Mouse (Mus musculus): ENCODE data around the gene Hrh2.

Gene Hrh2

DNA sequence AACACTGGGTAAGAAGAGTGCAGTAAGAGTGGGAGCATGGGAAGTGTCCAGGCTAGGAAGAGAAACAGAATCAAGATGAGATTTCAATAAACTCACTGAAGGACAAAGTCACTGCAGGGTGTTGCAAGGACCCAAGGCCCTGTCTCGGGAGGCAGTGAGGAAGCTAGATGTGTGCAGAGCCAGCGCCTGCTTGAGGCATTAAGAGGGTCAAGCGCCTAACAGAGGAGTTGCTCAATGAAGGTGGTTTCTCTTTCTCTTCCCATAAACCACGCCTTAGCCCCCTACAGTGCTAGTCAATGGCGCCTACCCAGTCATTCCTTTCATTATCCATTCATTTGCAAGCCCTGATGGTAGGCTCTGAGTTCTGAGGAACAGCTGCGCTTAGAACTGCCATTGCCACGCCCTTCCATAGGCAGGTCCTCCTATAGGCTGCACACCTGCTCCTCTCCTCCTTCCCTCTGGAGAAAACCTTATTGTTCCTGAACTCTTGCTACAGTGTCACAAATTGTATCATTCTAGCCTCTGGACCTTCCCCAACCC lies 23.9 kb downstream of the Hrh2 start:
- no peak for DNase-seq (ENCODE audit: low read depth, low spot score)

DNA sequence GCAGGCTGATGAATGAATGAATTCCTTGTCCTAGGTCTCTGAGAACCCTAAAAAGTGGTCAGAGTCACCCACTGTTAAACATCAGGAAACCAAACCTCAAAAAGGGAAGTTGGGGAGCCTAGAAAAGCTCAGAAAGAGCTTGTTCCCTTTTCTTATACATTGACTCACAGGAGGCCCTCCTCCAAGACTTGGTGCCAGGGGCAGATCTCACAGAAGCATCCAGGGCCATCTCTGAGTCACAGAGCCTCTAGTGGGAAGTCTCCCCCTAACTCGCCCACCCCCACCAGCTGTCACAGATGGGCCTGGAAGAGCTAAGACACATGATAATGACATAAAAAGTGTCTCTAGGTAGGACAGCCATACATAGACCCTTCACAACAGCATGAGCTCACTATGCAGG lies 26.4 kb downstream of the Hrh2 start:
- DNase-seq (ENCODE audit: low read depth, low spot score), result no peak

DNA sequence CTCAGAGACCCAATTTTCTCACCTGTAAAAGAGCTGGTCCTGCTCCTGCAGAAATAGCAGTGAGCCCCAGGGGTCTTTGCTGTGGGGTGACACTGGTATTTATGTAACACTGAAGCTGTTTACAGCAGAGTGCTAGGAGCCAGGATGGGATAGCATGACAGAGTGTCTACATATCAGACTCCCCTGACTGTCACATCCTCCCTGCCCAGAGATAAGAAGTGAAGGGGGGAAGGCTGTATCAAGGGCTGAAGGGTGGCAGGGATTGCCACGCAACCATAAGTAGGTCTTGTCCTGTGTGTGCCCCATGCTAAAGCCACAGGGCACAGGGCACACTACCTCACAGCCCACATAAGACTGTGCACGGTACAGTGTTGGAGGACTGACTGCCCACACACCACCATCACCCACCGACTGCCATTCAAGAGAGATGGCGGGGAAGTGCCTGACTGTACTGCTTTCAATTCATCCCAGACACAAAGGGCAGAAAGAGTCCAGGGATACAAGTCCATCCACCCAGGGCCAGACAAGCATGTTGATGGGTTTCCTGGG lies 29.8 kb downstream of the Hrh2 start:
- DNase-seq (ENCODE audit: low read depth, low spot score), result no peak

DNA sequence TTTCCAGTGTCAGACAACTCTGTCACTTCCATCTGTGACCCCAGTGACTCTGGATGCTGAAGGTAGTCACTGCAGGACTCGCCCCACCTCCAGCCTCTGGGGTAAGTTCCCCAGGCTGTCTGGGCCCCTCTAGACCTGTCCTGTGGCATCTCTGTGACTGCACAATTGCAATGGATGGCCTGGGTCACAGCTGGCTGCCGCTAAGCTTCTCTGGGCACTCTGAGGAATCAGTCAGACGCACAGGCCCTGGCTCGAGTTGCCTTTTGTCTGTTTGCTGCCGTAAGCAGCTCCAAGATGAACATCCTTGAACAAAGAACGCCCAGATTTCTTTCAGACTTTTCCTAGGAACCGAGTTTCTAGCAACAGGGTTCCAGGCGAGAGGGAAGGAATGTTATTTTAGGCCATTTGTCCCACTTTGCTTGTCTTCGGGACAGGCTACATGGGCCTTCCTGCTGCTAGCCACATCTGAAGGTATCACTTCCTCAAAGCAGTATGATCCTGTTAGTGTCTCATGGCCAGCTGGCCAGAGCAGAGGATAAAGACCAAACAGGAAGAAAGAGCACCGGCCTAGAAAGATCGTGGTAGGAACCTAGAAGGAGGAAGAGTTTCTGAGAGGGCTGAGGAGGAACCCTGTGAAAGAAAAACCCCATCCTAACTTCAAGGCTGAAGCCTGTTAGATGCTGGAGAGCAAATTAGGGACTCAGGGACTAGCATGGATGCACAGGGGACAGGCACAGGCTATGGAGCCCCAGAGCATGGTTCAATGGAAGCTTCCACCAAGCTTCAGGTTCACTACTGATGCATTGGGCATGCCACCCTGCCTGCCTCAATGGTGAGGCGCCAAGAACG lies 31.2 kb downstream of the Hrh2 start:
- DNase-seq (ENCODE audit: low read depth, low spot score), result no peak

DNA sequence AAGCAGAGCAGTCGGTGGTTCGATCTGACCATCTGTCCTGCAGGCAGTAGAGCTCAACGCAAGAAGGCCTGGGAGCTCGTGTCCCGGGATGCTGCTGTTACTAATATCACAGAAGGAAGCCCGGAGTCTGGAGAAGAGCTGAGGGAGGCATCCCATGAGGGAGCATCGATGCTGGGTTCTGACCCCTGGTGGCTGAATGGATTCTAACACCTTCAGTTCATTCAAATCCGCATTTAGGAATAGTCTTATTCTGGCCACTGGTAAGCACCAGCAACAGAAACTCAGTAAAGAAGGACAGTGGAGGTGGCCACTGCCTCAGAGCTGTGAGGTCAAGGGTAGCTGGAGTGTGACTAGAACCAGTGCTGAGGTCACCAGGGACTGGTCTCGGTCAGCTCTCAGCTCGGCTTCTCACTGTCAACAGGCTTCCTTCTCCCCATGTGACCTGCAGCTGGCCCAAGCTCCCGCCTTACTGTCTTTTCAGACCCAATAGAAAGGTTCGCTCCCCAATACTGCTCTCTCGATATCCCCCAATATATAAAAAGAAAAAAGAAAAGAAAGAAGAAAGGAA lies 36.1 kb downstream of the Hrh2 start:
- peak; percentile 49 for DNase-seq (ENCODE audit: low read depth, low spot score)

DNA sequence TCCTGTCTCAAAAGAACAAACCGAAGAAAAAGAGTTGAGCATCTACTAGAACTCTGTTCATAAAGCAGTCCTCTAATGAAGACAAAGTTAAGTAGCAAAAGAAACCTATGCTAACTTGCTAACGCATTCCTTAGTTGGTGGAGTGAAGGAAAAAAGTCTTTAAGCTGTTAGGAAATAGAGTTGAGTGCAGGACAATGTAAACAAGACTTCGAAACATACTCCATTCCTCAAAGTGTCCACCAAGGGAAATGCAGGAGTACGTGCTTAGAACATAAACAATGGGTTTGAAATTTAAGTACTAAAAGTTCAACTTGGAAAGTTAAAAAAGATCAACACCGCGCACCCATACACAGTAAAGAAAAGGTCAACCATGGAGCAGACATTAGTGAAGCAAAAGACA lies 38.2 kb downstream of the Hrh2 start:
- DNase-seq (ENCODE audit: low read depth, low spot score), result no peak

DNA sequence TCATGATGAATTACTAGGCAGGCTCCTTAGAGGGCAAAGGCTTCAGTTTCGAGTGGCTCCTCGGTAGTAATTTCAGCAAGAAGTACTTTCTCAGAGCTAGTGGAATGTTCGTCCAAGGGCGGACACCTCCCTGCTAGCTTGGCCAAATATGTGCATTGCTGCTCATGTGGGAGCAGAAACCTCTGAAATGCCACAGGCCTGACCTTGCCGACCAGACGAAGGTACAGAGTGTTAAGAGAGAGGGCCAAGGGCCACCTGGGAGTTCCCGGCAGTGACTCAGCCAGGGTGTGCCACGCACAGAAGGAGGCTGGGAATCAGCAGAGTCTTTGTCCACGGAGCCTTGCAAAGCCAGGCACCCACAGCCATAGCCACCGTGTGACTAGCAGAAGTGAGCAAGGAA lies 39.9 kb downstream of the Hrh2 start:
- DNase-seq (ENCODE audit: low read depth, low spot score), result no peak

DNA sequence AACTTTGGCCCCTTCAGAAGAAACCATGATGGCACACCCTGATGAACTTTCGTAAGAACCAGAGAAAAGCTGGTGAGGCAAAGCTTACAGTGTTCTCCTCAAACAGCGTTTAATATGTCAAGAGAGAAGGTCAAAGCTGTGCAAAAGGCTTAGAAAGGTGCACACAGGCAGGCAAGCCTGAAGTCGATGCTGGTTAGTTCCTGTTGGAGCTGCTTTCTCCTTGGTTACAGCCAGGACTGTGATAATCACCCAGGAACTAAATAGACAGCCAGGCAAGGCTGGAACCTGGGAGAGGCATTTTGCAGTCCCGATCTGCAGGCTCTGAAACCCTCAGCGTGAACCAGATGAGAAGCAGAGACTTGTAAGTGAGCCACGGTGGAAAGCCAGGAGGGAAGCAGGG lies 45.6 kb downstream of the Hrh2 start:
- DNase-seq (ENCODE audit: low read depth, low spot score), result no peak

DNA sequence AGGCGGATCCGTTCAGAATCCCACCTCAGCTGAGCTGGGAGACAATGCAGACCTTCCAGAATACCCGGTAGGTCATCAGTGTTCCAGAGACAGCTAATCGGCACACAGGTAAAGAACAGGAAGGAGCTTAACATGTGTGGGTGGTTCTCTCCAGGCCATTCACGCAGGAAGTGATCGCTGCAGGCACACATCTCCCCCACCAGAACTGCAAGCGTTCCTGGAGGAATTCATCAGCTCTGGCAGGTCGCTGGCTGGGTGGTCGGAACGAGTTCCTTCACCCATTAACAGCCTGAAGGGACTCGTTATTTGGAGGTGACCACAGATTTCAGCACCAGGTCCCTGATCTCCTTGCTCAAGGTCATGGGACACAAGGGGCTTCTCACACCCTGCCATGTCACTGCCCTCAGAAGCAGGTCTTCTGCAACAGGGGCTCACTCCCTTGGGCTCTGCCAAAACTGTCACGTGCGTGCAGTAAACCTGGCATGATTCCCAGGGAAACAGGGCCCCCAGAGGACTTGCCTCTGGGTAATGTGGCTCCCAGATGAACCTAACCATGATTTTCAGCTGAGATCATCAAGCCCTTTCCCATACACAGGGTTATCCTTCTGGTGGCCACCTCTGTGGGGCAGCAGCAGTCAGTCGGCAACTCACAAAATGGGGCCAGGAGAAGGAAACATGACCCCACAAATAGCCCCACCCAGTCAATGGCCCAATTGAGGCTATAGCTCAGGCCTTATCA lies 46.8 kb downstream of the Hrh2 start:
- no peak for DNase-seq (ENCODE audit: low read depth, low spot score)

DNA sequence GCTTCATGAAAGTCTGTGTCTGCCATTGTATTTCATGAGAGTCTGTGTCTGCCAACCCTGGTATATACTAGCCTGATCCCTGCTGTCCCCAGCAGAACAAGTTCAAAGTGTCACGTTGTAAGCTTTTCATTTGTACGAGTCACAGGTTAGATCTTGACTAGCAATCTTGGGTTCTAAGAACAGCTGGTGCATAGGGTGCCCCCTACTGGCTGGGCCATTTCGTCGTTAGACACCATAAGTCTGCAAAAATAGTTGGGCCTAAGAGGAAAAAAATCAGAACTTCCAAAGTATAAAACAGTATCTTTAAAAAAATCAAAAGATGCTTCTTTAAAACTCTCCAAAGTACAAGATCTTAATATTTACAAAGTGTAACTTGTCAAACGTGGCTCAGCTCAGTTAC lies 50.5 kb downstream of the Hrh2 start:
- DNase-seq (ENCODE audit: low read depth, low spot score), result peak; percentile 80

DNA sequence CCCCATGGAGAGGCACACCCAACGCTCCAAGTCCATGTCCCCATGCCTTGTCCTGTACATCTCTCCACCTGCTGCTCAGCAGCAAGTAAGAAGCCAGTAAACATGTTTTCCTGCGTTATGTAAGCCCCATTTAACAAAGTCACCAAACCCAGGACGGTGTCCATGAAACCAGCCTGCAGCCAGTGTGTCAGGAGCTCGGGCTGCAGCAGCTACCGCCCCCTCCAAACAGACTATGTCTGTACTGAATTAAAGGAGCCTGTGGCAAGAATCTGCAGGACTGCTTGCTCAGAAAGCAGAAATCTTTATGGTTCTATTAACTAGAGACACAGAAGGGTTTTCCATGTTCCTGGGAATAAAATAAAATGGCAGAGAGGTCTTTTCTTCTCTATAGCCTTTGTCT lies 53.3 kb downstream of the Hrh2 start:
- no peak for DNase-seq (ENCODE audit: low read depth, low spot score)

DNA sequence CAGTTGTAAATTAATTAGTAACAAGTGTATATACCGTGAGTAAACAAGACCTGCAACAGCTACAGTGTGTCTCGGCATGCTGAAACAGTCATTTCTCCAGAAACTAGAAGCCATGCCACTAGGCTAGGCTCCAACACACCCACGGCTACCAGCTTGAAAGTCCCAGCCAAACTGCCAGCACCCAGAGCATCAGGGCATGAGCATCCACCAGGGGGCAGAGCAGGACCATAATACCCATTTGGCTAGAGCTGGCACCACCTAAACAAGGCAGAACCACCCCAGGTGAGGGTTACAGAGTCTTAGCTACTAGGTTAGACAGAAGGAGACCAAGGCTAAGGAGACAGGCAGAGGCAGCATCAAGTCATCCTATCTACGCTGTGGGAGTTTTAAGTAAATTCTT lies 55.6 kb downstream of the Hrh2 start:
- DNase-seq (ENCODE audit: low read depth, low spot score), result peak; percentile 75

DNA sequence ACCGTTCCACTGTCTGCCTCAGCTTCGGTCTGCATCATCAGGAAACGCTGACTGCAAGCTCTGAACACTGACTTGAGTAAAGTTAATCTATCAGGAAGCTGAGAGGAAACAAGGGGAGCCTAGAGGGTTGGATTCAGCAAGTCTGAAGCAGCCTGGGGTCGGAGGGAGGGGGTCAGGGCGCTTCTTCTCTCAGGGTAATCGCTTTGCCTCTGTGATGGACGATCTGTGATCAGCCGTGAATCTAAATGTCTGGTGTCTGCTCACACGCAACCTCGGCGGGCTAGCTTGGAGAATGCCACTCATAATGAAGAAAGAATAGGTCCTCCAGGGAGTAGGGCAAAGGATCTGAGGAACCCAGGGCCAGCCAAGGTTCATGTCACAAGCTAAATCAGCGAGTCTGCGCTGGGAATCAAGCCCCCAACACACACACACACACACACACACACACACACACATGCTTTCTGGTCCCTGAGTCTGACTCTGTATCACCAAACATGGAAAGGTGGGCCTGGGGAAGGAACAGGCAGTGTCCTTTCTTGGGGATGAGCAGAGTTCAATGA lies 56.6 kb downstream of the Hrh2 start:
- no peak for DNase-seq (ENCODE audit: low read depth, low spot score)

DNA sequence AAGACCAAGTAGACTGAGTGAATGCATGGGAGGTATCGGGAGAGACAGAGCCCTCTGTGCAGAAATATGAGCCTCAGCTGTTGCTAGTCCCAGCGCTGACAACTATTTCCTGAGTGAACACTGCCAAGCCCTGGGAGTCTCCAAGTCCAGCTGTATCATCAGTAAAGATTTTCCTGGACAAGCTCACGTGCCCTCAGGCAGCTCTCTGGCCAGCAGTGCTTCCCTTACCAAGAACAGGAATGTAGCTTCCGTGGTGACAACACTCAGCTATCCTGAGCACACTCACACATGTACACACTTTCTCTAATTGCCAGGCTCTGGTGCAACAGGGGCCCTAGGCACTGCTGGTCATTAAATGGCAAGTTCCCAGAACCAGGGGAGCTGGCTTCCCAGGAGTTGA lies 57.1 kb downstream of the Hrh2 start:
- no peak for DNase-seq (ENCODE audit: low read depth, low spot score)

DNA sequence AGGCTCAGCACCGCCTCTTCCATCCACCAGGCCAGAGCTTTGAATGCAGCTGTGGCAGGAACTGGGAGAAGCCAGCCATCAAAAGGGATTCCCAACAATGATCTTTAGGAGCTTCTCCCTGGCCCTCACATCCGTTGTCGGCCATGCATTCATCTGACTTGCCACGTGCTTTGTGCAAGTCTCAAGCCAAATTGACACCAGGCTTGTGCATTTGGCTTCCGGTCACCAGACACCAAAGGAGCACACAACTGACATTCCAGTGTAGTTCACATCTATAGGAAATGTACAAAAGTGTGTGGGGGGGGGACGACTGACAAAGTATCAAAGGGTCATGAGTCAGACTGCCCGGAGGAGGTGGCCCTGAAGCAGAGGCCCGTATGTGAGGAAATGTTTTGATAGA lies 58.4 kb downstream of the Hrh2 start:
- DNase-seq (ENCODE audit: low read depth, low spot score), result no peak

DNA sequence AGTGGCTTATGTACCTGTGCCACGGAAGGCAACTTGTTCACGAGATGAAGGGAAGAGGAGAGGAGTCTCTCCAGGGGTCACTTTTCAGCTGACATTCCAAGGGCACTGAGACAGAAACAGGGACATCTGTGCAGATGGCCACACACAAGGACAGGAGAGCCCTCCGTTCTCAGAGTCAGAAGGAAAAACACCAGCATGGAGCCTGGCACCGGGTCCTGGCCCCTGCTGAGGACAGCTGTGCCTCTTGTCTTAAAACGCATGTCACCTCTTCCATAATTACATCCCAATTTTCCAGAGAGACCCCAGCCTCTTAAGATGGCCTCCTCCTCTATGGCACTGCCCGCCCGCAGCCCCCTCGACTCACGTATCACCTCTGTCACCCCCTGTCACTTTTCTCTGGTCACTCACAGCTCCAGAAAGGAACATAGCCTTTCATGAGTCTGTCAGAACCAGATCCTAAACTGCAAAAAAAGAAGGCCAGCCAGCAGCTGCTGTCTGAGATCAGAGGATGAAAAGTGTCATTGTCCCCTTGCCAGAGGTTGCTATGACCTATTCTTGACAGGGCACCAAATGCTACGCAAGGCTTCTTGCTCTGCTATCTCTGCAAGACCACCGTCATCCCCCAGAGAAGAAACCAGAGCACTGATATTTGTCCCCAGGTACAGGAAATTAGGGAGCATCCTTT lies 59.8 kb downstream of the Hrh2 start:
- no peak for DNase-seq (ENCODE audit: low read depth, low spot score)

DNA sequence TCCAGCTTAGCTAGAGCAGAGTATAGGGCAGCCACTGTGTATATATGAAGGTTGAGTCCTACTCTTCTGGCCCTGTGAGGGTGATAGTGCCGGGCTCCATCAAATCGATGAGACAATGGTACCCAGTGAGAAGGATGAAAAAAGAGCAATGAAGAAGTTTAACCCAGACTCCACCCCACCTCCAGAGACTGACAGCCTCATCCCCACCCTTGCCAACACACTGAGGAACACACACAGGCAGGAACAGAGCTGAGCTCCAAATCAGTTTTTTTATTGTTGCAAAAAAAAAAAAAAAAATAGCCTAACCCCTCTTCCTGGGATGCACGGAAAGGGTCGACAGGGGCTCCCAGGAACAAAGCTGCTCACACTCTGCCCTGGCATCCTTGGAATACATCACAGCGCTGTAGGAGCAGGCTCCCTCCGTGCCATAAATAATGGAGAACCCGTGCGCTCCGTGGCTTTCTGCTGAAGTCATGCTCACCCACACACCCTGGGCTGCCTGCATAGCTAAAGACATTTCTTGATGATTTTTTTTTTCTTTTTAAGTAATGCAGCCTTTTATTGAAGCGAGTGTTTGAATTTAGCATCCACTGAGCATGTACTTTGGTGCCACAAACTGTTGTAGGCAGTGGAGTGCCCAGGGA lies 65.8 kb downstream of the Hrh2 start:
- DNase-seq (ENCODE audit: low read depth, low spot score), result no peak

DNA sequence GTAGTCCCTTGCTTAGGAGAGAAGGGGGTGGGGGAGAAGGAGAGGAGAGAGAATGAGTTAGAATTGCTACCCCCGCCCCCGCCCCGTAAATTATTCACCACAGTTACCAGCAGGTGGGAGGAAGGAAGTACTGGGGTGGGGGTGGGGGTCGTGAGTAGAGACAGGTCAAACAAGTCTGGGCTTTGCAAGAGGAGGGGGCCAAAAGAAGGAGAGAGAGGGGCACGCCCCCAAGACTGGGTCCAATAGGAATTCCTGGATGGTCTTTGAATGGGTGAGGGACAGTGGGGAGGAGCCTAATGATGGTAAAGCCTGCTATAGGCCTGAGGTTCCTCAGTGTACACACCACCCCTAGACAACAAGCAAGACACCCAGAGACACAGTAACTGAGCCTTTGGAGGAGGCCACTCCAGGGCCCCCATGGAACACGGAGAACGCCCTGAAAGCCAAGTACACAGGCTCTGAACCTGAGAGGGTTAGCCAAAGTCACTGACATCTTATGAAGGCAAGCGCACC lies 66.4 kb downstream of the Hrh2 start:
- no peak for DNase-seq (ENCODE audit: low read depth, low spot score)

DNA sequence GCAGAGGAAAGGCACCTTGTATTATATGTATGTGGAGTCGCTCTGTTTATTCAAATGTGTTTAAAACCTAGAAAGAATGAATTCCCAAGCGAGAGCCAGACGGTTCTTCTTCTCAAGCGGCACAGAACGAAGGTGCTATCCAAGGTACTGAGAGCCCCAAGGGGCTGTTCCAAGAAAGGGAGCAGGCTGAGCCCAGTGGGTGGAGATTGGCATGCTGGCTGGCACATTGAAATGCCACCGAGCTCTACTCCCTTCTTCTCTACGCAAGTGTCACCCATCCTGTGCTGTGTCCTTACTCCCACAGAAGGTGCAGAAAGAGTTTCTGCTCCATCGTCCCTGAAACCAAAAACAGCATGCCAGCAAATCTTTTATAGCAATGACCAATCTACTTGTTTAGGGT lies 68.4 kb downstream of the Hrh2 start:
- no peak for DNase-seq (ENCODE audit: low read depth, low spot score)

DNA sequence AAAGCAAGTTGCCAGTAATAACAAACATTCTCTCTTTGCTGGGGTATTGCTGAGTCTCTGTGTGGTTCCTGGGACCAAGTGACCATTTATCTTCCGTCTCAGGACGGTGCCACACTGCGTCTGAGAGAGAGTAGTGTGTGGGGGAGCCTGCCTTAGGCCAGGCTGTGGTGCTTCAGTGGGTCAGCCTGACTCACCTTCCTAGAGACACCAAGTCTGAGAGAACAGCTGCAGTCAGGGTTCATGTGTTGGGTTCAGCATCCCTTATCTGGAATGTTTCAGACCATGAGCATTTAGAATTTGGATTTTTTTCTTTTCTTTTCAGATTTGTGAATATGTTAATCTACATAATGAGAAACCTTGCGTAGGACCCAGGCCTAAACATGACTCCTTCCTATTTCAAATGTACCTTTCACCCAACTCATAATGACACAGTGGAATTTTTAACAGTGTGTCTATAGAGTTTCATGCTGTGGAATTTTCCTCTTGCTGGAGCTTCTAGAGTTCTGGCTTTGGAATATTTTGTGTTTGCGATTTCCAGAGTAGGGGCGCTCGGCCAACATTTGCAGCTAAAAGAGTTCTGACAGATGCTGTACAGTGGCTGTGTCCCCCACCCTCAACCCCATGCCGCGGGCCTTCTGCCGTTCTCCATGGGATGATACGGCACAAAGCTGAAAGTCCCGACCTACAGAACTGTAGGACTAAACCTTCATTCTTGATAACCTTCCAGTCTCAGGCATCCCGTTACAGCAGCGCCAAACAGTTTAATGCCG lies 71.0 kb downstream of the Hrh2 start:
- no peak for DNase-seq (ENCODE audit: low read depth, low spot score)
